Mouse (Mus musculus) layer of hippocampus, postnatal 14 days (tissue): ENCODE measurements around the gene Hoxb8. TPM values are rescaled to one million over a fixed set of nuclear protein-coding genes. Genes with fewer than 3 reads are reported as not detected.

ENCODE experiments used
- DNase-seq, 2 experiments: peaks; one replicate each; pipeline ENCODE4 v3.0.0; 2021 to 2022; ENCODE audit warnings: low spot score in 2 of 2, mixed read lengths in 1 of 2
- total RNA-seq, 2 experiments: library from RNA; stranded (reverse); gene quantifications; 2 replicates each; pipeline ENCODE4 v1.2.3; 2021

Gene Hoxb8
- total RNA-seq, 2 experiments from 2014 or later = not detected

DNA sequence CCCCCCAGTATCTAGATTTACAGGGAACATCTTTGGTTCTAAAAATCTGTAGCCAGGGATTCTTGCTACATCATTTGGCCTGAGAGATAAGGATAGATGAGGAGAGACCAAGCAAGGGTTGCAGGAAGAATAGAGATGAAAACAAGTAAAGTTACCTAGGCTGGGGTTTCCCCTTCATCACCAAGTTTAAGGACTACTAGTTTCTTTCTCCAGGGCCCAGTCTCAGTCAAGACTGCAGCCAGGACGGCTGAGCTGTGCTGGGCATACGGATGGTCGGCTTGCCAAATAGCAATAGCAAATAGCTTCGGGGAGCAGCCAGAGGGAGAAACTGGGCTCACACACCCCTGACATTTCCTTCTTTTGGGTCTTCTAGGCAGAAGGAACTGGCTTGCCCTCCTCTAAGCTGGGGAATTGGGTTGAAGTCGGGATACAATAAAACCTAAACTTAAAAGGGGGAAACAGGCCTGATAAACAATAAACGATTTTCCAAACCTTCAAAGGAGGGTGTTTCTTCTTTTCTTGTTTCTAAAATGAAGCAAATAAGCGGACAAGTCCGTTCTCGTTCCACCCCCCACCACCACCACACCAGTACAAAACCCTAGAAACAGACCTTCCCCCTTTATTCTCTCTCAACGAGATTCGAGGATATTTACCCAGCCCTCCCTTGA is 16.4 kb downstream of the Hoxb8 start:
- DNase-seq = no peak

DNA sequence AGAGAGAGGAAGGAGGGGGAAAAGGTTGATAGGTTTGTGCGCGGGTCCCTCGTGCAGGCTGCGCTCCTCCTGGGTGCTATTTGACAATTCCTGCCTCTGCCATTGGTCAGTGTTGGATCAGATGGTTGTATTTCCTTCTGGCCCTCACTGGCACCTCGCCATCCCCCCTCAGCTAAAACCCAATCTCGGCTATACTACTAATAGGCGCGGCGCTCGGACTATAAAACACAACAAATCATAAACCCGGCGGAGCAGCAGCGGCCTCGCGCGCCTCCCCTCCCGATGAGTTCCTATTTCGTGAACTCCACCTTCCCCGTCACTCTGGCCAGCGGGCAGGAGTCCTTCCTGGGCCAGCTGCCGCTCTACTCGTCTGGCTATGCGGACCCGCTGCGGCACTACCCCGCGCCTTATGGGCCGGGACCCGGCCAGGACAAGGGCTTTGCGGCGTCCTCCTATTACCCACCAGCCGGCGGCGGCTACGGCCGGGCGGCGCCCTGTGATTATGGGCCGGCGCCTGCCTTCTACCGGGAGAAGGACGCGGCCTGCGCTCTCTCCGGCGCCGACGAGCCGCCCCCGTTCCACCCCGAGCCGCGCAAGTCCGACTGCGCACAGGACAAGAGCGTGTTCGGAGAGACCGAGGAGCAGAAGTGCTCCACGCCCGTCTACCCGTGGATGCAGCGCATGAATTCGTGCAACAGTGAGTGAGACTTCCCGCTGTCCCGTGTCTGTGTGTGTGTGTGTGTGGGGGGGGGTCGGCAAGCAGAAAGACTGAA is 17.4 kb downstream of the Hoxb8 start:
- no peak for DNase-seq

DNA sequence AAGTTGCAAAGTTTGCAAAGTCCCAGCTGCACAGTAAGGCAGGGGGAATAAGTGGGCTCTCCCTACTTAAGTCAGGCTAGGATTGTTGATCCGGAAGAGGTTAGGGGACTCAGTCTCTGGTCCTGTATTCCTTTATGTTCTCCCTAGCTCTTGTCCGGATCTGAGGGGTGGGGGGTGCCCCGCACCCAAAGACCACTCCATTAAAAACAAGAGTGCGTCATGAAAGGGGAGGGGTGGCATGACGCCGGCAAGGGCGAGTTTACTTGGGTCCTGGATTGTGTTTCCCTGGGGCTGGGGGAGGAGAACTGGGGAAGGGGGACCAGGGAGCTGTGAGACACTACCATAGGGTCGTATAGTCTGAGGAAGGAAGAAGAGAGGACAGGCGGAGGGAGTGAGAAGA is 18.1 kb downstream of the Hoxb8 start:
- DNase-seq = no peak

- DNase-seq = no peak
Measured at GRCm38 (mm10) chr11:96300354-96301063, 18.8 kb downstream of the Hoxb8 start.

GRCm38 (mm10) chr11:96301064-96301431 is 19.3 kb downstream of the Hoxb8 start:
- DNase-seq = no peak

GRCm38 (mm10) chr11:96301837-96302236 is 20.1 kb downstream of the Hoxb8 start:
- DNase-seq = peak in 1 of 2 experiments; percentile 49

DNA sequence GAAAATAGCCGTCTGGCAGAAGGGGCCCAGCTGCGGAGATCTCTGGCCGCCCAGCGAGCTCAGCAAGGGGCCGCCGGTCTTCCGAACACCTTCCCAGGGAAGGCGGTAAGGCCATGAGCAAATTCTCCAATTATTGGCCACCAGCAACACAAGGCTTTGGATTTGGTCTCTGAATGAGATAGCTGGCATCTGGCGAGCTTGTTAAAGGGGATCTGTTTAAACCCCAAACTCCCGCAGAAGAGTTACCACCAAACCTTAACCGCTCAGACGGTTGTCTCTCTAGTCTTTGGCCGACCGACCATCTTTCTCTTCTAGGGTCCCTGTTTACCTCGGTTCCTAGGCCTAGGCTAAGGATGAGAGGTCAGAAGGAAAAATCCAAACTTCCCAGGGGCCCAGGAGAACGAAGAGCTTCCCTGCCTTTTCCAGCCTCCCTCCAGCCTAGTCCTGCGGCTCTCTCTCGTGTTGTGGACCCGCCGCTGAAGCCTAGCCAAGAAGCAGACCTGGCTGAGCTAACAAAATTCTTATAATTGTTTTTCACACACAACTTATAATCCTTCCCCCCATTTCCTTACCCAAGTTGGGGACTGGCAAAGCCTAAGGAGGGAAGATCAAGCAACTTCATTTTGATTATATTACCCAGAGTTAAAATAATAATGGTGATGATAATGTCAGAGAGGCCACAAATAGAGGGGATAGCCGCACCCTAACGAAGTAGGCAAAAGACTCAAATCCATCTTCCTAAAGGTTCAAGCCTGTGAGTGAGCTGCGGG is 20.9 kb downstream of the Hoxb8 start:
- DNase-seq = no peak

DNA sequence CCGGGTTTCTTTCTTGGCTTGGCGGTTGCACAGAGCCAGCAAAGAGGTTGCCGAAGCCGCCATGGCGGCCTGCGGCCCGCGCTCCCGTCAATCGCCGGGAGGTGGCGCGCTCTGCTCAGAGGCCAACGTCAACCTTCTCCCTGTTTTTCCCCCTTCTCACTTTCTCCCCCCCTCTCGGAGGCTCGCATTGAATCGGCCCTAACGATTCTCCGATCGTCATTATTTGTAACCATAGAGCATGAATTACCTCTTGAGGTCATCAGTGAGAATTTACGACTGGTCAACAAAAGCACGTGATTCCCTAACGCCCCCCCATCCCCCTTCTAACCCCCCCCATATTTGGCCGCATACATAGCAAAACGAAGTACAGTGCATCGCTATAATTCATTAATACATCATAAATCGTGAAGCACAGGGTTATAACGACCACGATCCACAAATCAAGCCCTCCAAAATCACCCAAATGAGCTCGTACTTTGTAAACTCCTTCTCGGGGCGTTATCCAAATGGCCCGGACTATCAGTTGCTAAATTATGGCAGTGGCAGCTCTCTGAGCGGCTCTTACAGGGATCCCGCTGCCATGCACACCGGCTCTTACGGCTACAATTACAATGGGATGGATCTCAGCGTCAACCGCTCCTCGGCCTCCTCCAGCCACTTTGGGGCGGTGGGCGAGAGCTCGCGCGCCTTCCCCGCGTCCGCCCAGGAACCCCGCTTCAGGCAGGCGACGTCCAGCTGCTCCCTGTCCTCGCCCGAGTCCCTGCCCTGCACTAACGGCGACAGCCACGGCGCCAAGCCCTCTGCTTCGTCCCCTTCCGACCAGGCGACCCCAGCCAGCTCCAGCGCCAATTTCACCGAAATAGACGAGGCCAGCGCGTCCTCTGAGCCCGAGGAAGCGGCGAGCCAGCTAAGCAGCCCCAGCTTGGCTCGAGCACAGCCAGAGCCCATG is 21.7 kb downstream of the Hoxb8 start, which contains the start of gene Hoxb5:
TSS of gene Hoxb5 (plus strand) at position 186 of the 949 bp plus-strand sequence.
- DNase-seq = no peak

DNA sequence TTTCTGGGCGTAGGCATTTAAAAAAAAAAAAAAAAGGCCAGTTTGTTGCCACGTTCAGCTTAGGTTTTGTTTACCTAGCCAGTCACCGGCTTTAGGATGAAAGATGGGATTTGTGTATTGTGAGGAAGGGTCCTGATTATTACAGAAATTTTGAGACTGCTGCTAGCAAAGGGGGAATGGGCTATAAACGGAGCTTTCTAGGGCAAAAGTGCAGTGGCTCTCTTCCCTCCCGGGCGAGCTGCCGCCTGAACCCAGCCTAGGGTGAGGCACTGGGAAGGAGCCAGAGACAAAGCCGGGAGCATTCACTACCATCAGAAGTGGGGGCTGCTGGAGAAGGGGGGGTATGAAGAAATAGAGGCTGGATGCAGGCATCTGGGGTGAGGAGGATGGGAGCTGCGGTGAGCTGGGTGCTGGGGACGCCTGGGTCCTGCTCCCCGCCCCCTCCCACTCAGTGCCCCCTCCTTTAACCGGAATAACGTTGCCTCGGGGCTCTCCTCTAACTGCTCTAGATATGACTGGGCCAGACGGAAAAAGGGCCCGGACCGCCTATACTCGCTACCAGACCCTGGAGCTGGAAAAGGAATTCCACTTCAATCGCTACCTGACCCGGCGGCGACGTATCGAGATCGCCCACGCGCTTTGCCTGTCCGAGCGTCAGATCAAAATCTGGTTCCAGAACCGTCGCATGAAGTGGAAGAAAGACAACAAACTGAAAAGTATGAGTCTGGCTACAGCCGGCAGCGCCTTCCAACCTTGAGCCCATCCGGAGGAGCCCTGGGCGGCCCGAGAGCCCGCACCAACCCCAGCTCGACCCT is 22.9 kb downstream of the Hoxb8 start:
- DNase-seq = no peak

DNA sequence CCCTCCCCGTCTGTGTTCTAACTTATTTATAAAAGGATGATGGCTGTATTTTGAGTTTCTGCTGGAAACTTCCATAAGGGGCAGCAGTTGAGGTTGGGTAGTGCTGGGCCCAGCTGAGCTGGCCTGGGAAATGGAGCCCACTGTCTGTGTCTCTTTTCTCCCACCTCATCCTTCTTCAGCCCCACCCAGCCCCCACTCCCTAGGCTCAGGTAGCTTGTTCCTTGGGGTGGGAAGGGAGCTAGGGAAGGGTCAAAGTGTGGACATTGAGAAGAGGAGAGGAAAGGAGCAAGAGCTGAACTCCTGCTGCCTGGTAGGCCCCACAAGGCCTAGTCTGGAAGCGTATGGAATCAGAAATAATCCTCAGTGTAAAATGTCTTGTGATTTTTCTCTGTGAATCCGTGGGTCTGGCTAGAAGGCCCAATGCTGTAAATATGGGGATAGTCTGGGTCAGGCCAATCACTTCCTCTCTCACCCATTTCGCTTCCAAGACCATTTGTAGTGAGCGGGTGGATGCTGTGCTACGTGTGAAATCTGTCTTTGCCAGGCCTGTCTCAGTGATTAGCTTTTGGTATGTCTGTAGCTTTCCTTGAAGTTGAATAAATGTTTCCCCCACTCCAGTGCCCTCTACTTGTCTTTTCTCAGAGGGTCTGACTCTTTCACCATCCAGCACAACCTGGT is 23.9 kb downstream of the Hoxb8 start:
- DNase-seq = no peak

DNA sequence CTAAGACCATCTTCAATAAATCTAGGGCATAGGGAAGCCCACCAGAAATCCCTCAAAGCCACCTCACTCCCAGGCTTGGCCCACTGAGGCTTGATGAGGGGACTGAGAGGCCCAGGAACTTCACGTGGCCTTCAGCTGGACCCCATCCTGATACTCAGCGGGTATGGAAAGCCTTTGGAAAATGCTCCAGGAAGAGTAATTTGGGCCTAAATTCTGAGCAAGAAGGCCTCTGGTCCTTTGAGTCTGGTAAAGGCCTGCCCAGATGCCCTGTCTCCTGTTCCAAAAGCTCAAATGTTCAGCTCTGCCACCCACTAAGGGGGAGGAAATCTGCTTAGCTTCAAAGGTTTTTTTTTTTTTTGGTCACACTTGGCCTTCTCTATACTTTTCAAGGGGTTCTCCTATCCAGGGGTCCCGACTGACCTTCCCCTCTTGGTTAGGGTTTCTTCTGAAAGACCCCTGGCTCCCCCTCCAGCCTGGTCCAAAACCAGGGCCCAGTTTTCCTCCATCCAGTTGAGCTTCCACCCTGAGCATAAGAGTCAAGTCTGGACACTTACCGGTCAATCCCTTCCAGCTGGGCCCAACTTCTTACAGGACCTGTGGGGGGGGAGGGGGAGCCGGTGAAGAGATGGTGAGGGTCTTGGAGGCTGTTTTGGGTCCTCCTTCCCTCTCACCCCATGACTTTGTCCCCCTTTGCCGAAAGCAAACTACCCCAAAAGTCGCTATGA is 24.6 kb downstream of the Hoxb8 start:
- no peak for DNase-seq

GRCm38 (mm10) chr11:96306908-96307269 is 25.2 kb downstream of the Hoxb8 start:
- no peak for DNase-seq

- no peak for DNase-seq
Measured at GRCm38 (mm10) chr11:96308763-96309162, 27.1 kb downstream of the Hoxb8 start.

- no peak for DNase-seq
Measured at GRCm38 (mm10) chr11:96309288-96309687, 27.6 kb downstream of the Hoxb8 start.

DNA sequence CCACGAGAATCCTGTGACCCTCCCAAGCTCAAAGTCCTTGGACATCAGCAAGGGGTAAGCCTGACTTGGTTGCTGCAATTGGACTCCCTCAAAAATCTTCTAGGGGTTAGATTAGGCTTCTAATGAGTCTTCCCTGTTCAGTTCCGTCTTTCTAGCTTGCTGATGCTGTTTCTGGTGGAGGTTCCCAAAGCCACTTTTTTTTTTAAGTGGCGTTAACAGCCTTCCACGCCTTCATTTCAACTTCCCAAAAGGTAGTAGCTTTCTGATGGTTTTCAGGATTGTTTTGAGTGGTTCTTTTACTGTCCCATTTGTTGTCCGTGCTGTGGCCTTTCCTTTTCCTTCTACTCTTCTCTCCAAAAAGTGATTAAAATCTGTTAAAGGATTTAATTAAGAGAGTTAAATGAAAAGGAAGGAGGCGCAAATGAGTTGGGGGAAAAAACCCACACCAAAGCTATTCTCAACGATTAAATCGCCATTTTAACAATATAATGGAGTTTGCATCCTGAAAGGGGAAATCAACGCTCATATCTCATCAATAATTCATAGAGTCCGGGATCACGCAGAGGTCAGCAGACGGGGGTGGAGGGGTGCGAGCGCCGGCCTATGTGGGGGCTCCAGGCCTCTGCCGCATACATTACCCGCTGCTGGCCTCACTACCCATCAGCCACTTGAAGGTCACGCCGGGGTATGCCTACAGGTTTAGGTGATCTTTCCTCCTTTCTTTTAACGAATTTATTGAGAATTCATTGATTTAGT is 28.7 kb downstream of the Hoxb8 start:
- DNase-seq = no peak

DNA sequence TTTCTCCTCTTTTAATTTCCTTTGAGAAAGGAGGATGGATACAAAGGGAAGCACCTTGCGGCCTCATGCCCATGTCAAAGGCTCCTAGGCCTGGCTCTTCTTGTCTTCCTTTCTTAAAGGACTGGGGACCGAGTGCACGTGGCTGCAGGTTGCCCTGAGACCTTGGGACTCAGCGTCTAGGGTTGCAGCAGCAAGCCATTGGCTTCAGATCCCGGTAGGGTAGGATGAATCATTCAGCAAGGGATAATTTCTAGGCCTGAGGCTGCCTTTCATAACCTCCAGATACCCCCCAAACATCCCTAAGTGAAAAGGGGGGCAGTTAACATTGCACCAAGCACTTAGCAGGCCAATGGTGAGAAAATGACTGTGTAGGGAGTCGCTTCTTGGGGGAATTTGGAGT is 29.4 kb downstream of the Hoxb8 start:
- no peak for DNase-seq
